Mouse (Mus musculus) C2C12 (cell line): ENCODE data around the gene Osbpl2. TPM values are rescaled to one million over a fixed set of nuclear protein-coding genes. Genes with fewer than 3 reads are reported as not detected.

ENCODE experiments used
- H3K27me3 ChIP-seq: one replicate; pipeline ENCODE4 v1.6.1; 2011; ENCODE audit not compliant: control insufficient read depth, insufficient read depth, insufficient read length
- H3K36me3 ChIP-seq: one replicate; pipeline ENCODE4 v1.6.1; 2011; ENCODE audit not compliant: control insufficient read depth, insufficient read depth
- H3K4me3 ChIP-seq: one replicate; pipeline ENCODE4 v1.5.1; 2011; ENCODE audit warnings: mild to moderate bottlenecking, control low read depth; ENCODE audit not compliant: poor library complexity, insufficient read depth, severe bottlenecking
- H3K79me2 ChIP-seq: one replicate; pipeline ENCODE4 v1.6.1; 2011; ENCODE audit not compliant: control insufficient read depth, insufficient read depth
- H3K79me3 ChIP-seq: one replicate; pipeline ENCODE4 v1.6.1; 2011; ENCODE audit warnings: low read depth, control low read depth
- H3ac ChIP-seq: one replicate; pipeline ENCODE3; 2011; ENCODE audit warnings: low read depth; ENCODE audit not compliant: control insufficient read depth, insufficient read length
- CEBPB ChIP-seq: IDR thresholded peaks from one replicate; pipeline ENCODE4 v1.6.1; 2011; ENCODE audit warnings: low read depth, mild to moderate bottlenecking, control low read depth, moderate library complexity
- CTCF ChIP-seq: IDR thresholded peaks from one replicate; pipeline ENCODE4 v1.5.1; 2011; ENCODE audit not compliant: control insufficient read depth, insufficient read depth, insufficient read length
- FOSL1 ChIP-seq: IDR thresholded peaks from one replicate; pipeline ENCODE4 v1.8.0; 2011; ENCODE audit warnings: mild to moderate bottlenecking, low read length; ENCODE audit not compliant: poor library complexity, insufficient read depth, severe bottlenecking
- MAX ChIP-seq: IDR thresholded peaks from one replicate; pipeline ENCODE4 v1.6.1; 2011; ENCODE audit warnings: mild to moderate bottlenecking, control low read depth
- MYOD1 ChIP-seq: IDR thresholded peaks from one replicate; pipeline ENCODE4 v1.6.1; 2011; ENCODE audit warnings: low read depth; ENCODE audit not compliant: control insufficient read depth, insufficient read length
- MYOG ChIP-seq: IDR thresholded peaks from one replicate; pipeline ENCODE4 v1.6.1; 2011; ENCODE audit not compliant: control insufficient read depth, insufficient read length; ENCODE audit errors: extremely low read depth
- USF1 ChIP-seq: IDR thresholded peaks from one replicate; pipeline ENCODE4 v1.6.1; 2011; ENCODE audit warnings: low read depth, mild to moderate bottlenecking, control low read depth, moderate library complexity
- polyA plus RNA-seq: library from polyadenylated mRNA; unstranded; fragments of >200 nt; fragmentation: generic; extraction: Trizol; gene quantifications from one replicate; pipeline ENCODE4 v1.2.1, GENCODE M21; 2012; ENCODE audit warnings: missing spikeins

The Osbpl2 gene
- polyA plus RNA-seq, 1 experiment, result 9.2 TPM

GRCm38 (mm10) chr2:180175725-180176124 is 56.6 kb downstream of the Osbpl2 start:
- peaks cover 77% of the 10 kb centered on the region for H3K36me3 ChIP-seq
- no peak overlapping the region for H3K4me3 ChIP-seq
- H3K27me3 ChIP-seq, result no peaks in the 10 kb centered on the region
- TF ChIP-seq CTCF (no peak), USF1 (no peak), CEBPB (no peak)
- peaks cover 50% of the 10 kb centered on the region for H3K79me2 ChIP-seq
- H3K79me3 ChIP-seq, result peaks cover 33% of the 10 kb centered on the region
- H3ac ChIP-seq, result no peak overlapping the region

GRCm38 (mm10) chr2:180181542-180181941 is 62.4 kb downstream of the Osbpl2 start:
- no peak overlapping the region for H3K4me3 ChIP-seq
- no peaks in the 10 kb centered on the region for H3K27me3 ChIP-seq
- no peak overlapping the region for H3ac ChIP-seq
- H3K79me3 ChIP-seq, result no peaks in the 10 kb centered on the region
- no peak for TF ChIP-seq MYOG
- no peak for TF ChIP-seq USF1
- no peak for TF ChIP-seq MAX
- TF ChIP-seq CTCF, result no peak
- no peak for TF ChIP-seq MYOD1
- H3K79me2 ChIP-seq, result peaks cover 2% of the 10 kb centered on the region
- H3K36me3 ChIP-seq, result peaks cover 74% of the 10 kb centered on the region

GRCm38 (mm10) chr2:180184011-180184751 is 65.1 kb downstream of the Osbpl2 start:
- peaks cover 72% of the 10 kb centered on the region for H3K36me3 ChIP-seq
- TF ChIP-seq MYOG (no peak), MYOD1 (no peak), CTCF (no peak), USF1 (no peak), CEBPB (no peak), FOSL1 (no peak), MAX (no peak)

GRCm38 (mm10) chr2:180184752-180185109 is 65.6 kb downstream of the Osbpl2 start:
- Histone ChIP-seq H3K36me3 (peaks cover 72% of the 10 kb centered on the region), H3K27me3 (no peaks in the 10 kb centered on the region), H3K79me3 (no peaks in the 10 kb centered on the region), H3ac (no peak overlapping the region), H3K4me3 (no peak overlapping the region), H3K79me2 (no peaks in the 10 kb centered on the region)
- TF ChIP-seq CTCF (no peak), FOSL1 (no peak), MYOD1 (no peak), MAX (no peak), CEBPB (no peak), USF1 (no peak), MYOG (no peak)

More at GRCm38 (mm10) chr2:180184011-180184751, 65.1 kb downstream of the Osbpl2 start:
- Histone ChIP-seq H3K4me3 (no peak overlapping the region), H3K79me2 (no peaks in the 10 kb centered on the region), H3K27me3 (no peaks in the 10 kb centered on the region), H3ac (no peak overlapping the region), H3K79me3 (no peaks in the 10 kb centered on the region)

- Histone ChIP-seq H3ac (no peak overlapping the region), H3K79me3 (no peaks in the 10 kb centered on the region), H3K79me2 (no peaks in the 10 kb centered on the region), H3K36me3 (peaks cover 79% of the 10 kb centered on the region), H3K27me3 (no peaks in the 10 kb centered on the region), H3K4me3 (no peak overlapping the region)
- TF ChIP-seq MAX (no peak), MYOG (no peak), MYOD1 (no peak), CEBPB (no peak), FOSL1 (no peak)
Observed at GRCm38 (mm10) chr2:180185686-180186085, 66.6 kb downstream of the Osbpl2 start.

GRCm38 (mm10) chr2:180187362-180187761 is 68.3 kb downstream of the Osbpl2 start:
- Histone ChIP-seq H3K27me3 (no peaks in the 10 kb centered on the region), H3K4me3 (no peak overlapping the region), H3K36me3 (peaks cover 73% of the 10 kb centered on the region), H3K79me3 (no peaks in the 10 kb centered on the region), H3K79me2 (no peaks in the 10 kb centered on the region), H3ac (no peak overlapping the region)
- TF ChIP-seq CEBPB, result no peak
